Mouse (Mus musculus) brain, embryonic 14.5 days (tissue): ENCODE data around the gene Nrf1.

Experiments used
- CTCF ChIP-seq: fragments of 200-500 bp; IDR thresholded peaks from 2 replicates; pipeline ENCODE4 v1.5.1; 2012; ENCODE audit warnings: inconsistent platforms, mild to moderate bottlenecking, moderate library complexity, borderline replicate concordance; ENCODE audit not compliant: insufficient read depth, insufficient read length; ENCODE audit errors: extremely low read depth
- POLR2A ChIP-seq: fragments of 200-500 bp; IDR thresholded peaks from 2 replicates; pipeline ENCODE4 v1.6.1; 2012; ENCODE audit warnings: mild to moderate bottlenecking, inconsistent platforms, borderline replicate concordance; ENCODE audit not compliant: poor library complexity, insufficient read depth, insufficient read length, severe bottlenecking; ENCODE audit errors: extremely low read depth

DNA sequence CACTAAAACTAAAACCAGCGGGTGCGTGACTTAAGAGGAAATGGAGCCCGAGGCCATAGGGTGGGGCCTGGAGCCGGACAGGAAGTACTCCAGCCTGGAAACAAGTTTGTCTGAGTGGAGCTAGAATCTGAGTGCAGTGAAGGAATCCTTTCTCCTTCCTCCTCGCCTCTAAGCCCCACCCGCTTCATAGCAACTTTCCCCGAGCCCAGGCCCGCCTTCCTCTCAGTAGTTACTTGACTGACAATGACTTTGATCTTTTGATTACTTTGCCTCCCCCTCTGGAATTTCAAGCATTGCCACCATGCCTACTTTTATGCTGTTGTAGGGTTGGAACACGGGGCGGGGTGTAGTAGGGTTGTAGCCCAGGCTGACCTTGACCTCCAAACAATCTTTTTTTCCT, 21.0 kb upstream of the Nrf1 start:
- no peak for TF ChIP-seq CTCF
- no peak for TF ChIP-seq POLR2A
